Mouse (Mus musculus) kidney, embryonic 14.5 days (tissue): ENCODE data around the gene Zfp1. TPM values are rescaled to one million over a fixed set of nuclear protein-coding genes. Genes with fewer than 3 reads are reported as not detected.

Source experiments
- ATAC-seq: fragments of 200-750 bp; cut with Nextera tagmentation; 2 replicates; pipeline ENCODE4 v1.8.0; 2017; ENCODE audit warnings: moderate number of reproducible peaks, mild to moderate bottlenecking, moderate TSS enrichment, moderate library complexity; ENCODE audit not compliant: low FRiP score, low TSS enrichment
- H3K27ac ChIP-seq: fragments of 300-500 bp; sonication (generic); 2 replicates; pipeline ENCODE4 v1.5.1; 2014; ENCODE audit warnings: low read depth, mild to moderate bottlenecking, low read length, moderate library complexity, mixed read lengths
- H3K27me3 ChIP-seq: fragments of 300-500 bp; sonication (generic); 2 replicates; pipeline ENCODE4 v1.6.1; 2014; ENCODE audit warnings: mild to moderate bottlenecking, low read length; ENCODE audit not compliant: control insufficient read depth, insufficient read depth
- H3K36me3 ChIP-seq: fragments of 300-500 bp; sonication (generic); 2 replicates; pipeline ENCODE4 v1.6.1; 2014; ENCODE audit warnings: low read length, mixed read lengths; ENCODE audit not compliant: control insufficient read depth, insufficient read depth
- H3K4me1 ChIP-seq: fragments of 300-500 bp; sonication (generic); 2 replicates; pipeline ENCODE4 v1.6.1; 2014; ENCODE audit warnings: low read length, mixed read lengths; ENCODE audit not compliant: control insufficient read depth, insufficient read depth
- H3K4me2 ChIP-seq: fragments of 300-500 bp; sonication (generic); replicated peaks from 2 replicates; pipeline ENCODE4 v1.6.1; 2014; ENCODE audit warnings: low read depth, mild to moderate bottlenecking, low read length
- H3K4me3 ChIP-seq: fragments of 300-500 bp; sonication (generic); 2 replicates; pipeline ENCODE4 v1.5.1; 2014; ENCODE audit warnings: mild to moderate bottlenecking, low read length
- H3K9ac ChIP-seq: fragments of 300-500 bp; sonication (generic); 2 replicates; pipeline ENCODE4 v1.6.1; 2014; ENCODE audit warnings: low read depth, mild to moderate bottlenecking, low read length, moderate library complexity
- H3K9me3 ChIP-seq: fragments of 300-500 bp; sonication (generic); 2 replicates; pipeline ENCODE4 v1.6.1; 2016; ENCODE audit warnings: low read length; ENCODE audit not compliant: control insufficient read depth
- WGBS: fragments of 180-500 bp; shearing (Covaris S2); extraction: QIAGEN DNeasy Blood & Tissue Kit; methylation state at CpG from one replicate; pipeline ENCODE4 v1.1.7; 2014; 5-methylcytosine and 5-hydroxymethylcytosine counted together
- polyA plus RNA-seq: library from polyadenylated mRNA; unstranded; fragments of >200 nt; fragmentation: Nextera tagmentation; extraction: Ambion mirVana; gene quantifications from 2 replicates; pipeline ENCODE4 v1.2.1, GENCODE M21; 2014

The Zfp1 gene
- polyA plus RNA-seq, 1 experiment from 2014 or later, result 24.8 TPM

GRCm38 (mm10) chr8:111622553-111622952 lies 20.6 kb upstream of the Zfp1 start:
- Histone ChIP-seq H3K4me2 (no peak overlapping the region), H3K27me3 (no peaks in the 10 kb centered on the region), H3K4me3 (no peak overlapping the region), H3K4me1 (no peaks in the 10 kb centered on the region), H3K27ac (no peak overlapping the region), H3K9me3 (no peaks in the 10 kb centered on the region), H3K9ac (no peak overlapping the region), H3K36me3 (peaks cover 24% of the 10 kb centered on the region)
- no peak for ATAC-seq
- 87% methylated on average over 10 of the region's 10 CpGs for WGBS

- WGBS, result 82% methylated on average over 12 of the region's 12 CpGs
- H3K27ac ChIP-seq, result 0 out of 2 replicates have a peak overlapping the region, but pooled peaks have one; percentile 11
These were observed 18.9 kb upstream of the Zfp1 start for GRCm38 (mm10) chr8:111624081-111624852.

GRCm38 (mm10) chr8:111624853-111625221 lies 18.4 kb upstream of the Zfp1 start:
- no peaks in the 10 kb centered on the region for H3K27me3 ChIP-seq
- H3K27ac ChIP-seq, result no peak overlapping the region
- peaks cover 21% of the 10 kb centered on the region for H3K36me3 ChIP-seq
- 0 out of 2 replicates have a peak, but pooled peaks cover 3% of the 10 kb centered on the region for H3K4me1 ChIP-seq
- no peak overlapping the region for H3K4me2 ChIP-seq
- no peaks in the 10 kb centered on the region for H3K9me3 ChIP-seq
- 93% methylated on average over 10 of the region's 10 CpGs for WGBS
- no peak overlapping the region for H3K4me3 ChIP-seq
- ATAC-seq, result no peak
- no peak overlapping the region for H3K9ac ChIP-seq

More at GRCm38 (mm10) chr8:111624081-111624852, 18.9 kb upstream of the Zfp1 start:
- no peak overlapping the region for H3K4me3 ChIP-seq
- H3K36me3 ChIP-seq, result peaks cover 22% of the 10 kb centered on the region
- no peak for ATAC-seq
- H3K27me3 ChIP-seq, result no peaks in the 10 kb centered on the region
- H3K9ac ChIP-seq, result no peak overlapping the region
- H3K9me3 ChIP-seq, result no peaks in the 10 kb centered on the region
- no peak overlapping the region for H3K4me2 ChIP-seq
- H3K4me1 ChIP-seq, result no peaks in the 10 kb centered on the region

- peak; percentile 20; the same call in 1 of the 2 replicates for ATAC-seq
- Histone ChIP-seq H3K27me3 (no peaks in the 10 kb centered on the region), H3K9ac (no peak overlapping the region), H3K4me2 (no peak overlapping the region), H3K4me3 (no peak overlapping the region), H3K27ac (no peak overlapping the region), H3K4me1 (0 out of 2 replicates have a peak, but pooled peaks cover 3% of the 10 kb centered on the region), H3K36me3 (peaks cover 21% of the 10 kb centered on the region), H3K9me3 (no peaks in the 10 kb centered on the region)
- 38% methylated on average over 6 of the region's 6 CpGs for WGBS
These were observed 17.3 kb upstream of the Zfp1 start for GRCm38 (mm10) chr8:111625694-111626527.

GRCm38 (mm10) chr8:111626528-111626820 lies 16.7 kb upstream of the Zfp1 start:
- Histone ChIP-seq H3K9ac (no peak overlapping the region), H3K9me3 (no peaks in the 10 kb centered on the region), H3K4me2 (no peak overlapping the region), H3K4me3 (no peak overlapping the region), H3K36me3 (peaks cover 16% of the 10 kb centered on the region), H3K27me3 (no peaks in the 10 kb centered on the region), H3K27ac (no peak overlapping the region), H3K4me1 (0 out of 2 replicates have a peak, but pooled peaks cover 3% of the 10 kb centered on the region)
- 78% methylated on average over 8 of the region's 8 CpGs for WGBS
- ATAC-seq, result no peak

GRCm38 (mm10) chr8:111626933-111627332 lies 16.3 kb upstream of the Zfp1 start:
- H3K36me3 ChIP-seq, result peaks cover 12% of the 10 kb centered on the region
- WGBS, result 84% methylated on average over 14 of the region's 14 CpGs

GRCm38 (mm10) chr8:111627923-111628322 lies 15.3 kb upstream of the Zfp1 start:
- H3K4me1 ChIP-seq, result 0 out of 2 replicates have a peak, but pooled peaks cover 3% of the 10 kb centered on the region
- H3K36me3 ChIP-seq, result peaks cover 3% of the 10 kb centered on the region
- no peak overlapping the region for H3K27ac ChIP-seq
- no peaks in the 10 kb centered on the region for H3K9me3 ChIP-seq
- no peak overlapping the region for H3K4me3 ChIP-seq
- 96% methylated on average over 9 of the region's 9 CpGs for WGBS
- no peak overlapping the region for H3K9ac ChIP-seq
- no peak overlapping the region for H3K4me2 ChIP-seq
- ATAC-seq, result no peak
- H3K27me3 ChIP-seq, result no peaks in the 10 kb centered on the region

More at GRCm38 (mm10) chr8:111626933-111627332, 16.3 kb upstream of the Zfp1 start:
- Histone ChIP-seq H3K4me2 (no peak overlapping the region), H3K9ac (no peak overlapping the region), H3K4me3 (no peak overlapping the region), H3K9me3 (no peaks in the 10 kb centered on the region), H3K27ac (no peak overlapping the region), H3K4me1 (0 out of 2 replicates have a peak, but pooled peaks cover 3% of the 10 kb centered on the region), H3K27me3 (no peaks in the 10 kb centered on the region)
- ATAC-seq, result no peak

- Histone ChIP-seq H3K4me1 (0 out of 2 replicates have a peak, but pooled peaks cover 3% of the 10 kb centered on the region), H3K9ac (no peak overlapping the region), H3K27me3 (no peaks in the 10 kb centered on the region), H3K4me3 (no peak overlapping the region), H3K36me3 (no peaks in the 10 kb centered on the region; the same call in 1 of the 2 replicates), H3K9me3 (no peaks in the 10 kb centered on the region), H3K27ac (no peak overlapping the region), H3K4me2 (no peak overlapping the region)
- WGBS, result 95% methylated on average over 12 of the region's 12 CpGs
- ATAC-seq, result no peak
These were observed 14.8 kb upstream of the Zfp1 start for GRCm38 (mm10) chr8:111628401-111628800.
